Mouse (Mus musculus): ENCODE results near the gene Tcte1.

DNA sequence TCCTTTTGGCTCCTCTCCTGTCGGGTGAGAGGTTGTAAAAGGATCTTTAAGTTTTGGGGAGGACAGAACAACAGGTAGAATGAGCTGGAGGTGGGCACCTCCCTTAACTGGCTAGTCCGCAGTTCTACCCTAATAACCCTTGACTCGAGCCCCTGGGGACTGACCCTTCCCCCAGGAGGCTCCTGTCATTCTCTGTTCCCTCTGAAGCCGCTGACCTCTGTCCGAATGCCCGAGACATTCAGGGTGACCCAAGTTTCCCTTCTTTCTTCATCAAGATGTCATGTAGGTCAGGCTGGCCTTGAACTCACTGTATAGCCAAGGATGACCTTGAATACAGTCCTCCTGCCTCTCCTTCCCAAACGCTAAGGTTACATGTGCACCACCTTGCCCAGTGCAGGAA lies 65.1 kb downstream of the Tcte1 start:
- TF ChIP-seq HCFC1 (IDR thresholded peaks at IDR 0.05; ENCODE audit: borderline replicate concordance, insufficient read depth, low read length) (no peak), ZC3H11A (IDR thresholded peaks at IDR 0.05; ENCODE audit: borderline replicate concordance, low read depth, low read length) (no peak), MAFK (IDR thresholded peaks at IDR 0.05; ENCODE audit: insufficient read depth, low read depth, low read length) (no peak)

Data from ES-E14 (cell line).